Mouse (Mus musculus) cerebellum, postnatal 25 days (tissue): ENCODE measurements at regions not wholly inside any gene's neighbourhood (a gene's known extent, or its start where the extent isn't known, plus 50 kb on each side); places are given as distances from the start of the nearest gene placed in this dataset.

Source experiments
- DNase-seq, 2 experiments: peaks; one replicate each; pipeline ENCODE4 v3.0.0; 2021; ENCODE audit warnings: mixed read lengths in 2 of 2

- no peak for DNase-seq
These were observed 63.6 kb downstream of the Cd2 start for GRCm38 (mm10) chr3:101224091-101224490.

DNA sequence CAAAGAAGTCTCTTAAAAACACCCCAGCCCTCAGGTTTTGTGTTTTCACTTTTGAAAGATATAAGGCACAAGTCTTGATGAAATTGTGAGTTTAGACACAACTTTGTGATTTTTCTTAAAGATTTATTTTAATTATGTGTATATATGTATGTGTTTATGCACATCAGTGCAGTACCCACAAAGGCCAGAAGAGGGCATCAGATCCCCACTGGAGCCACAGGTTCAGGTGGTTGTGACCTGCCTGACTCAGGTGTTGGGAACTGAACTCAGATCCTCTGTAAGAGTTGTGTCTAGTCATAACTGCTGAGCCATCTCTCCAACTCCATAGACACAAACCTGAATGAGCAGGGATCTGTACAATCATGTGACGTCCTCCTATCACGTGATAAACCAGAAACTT lies 67.8 kb downstream of the Cd2 start:
- no peak for DNase-seq

DNA sequence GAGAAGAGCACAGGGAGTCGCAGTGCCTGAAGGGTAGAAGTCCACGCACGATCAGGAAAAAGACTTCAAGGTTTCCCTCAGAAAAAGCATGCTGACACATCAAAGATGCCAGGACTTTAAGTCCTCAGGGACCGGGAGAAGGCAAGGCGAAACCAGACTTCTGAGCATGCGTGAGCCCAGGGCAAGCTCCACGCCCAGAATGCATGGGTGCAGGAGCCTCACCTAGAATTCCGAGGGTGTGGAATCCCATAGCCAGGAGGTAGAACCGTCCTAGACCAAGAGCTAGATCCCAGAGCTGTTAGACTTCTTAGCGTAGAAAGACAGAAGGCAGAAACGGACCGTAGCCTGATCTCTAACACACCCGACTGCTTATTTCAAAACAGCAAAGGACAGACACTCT lies 71.0 kb downstream of the Cd2 start:
- DNase-seq = no peak

- no peak for DNase-seq
These were observed 74.6 kb downstream of the Cd2 start for GRCm38 (mm10) chr3:101213212-101213562.

- DNase-seq = peak in 1 of 2 experiments; percentile 22
These were observed 75.1 kb downstream of the Cd2 start for GRCm38 (mm10) chr3:101212403-101213211.

GRCm38 (mm10) chr3:101211936-101212335 lies 75.8 kb downstream of the Cd2 start:
- no peak for DNase-seq

DNA sequence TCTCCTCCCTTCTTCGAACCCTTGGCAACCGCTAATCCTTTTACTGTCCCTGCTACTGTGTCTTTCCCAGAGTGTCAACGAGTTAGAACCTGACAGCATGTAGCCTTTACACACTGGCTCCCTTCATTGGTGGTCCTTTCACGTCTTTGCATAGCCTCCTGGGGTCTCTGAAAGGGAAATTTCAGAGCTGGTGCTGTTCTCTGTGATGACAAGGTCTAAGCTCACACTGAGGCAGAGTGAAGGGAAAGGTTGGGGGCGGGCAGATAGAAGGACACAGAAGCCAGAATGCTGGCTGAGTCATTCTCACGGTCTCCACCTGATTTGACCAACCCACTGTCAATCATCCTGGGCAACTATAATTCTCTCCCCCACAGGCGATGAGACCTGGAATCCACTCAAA lies 78.2 kb downstream of the Cd2 start:
- DNase-seq = no peak

GRCm38 (mm10) chr3:101208751-101209150 lies 79.0 kb downstream of the Cd2 start:
- DNase-seq = no peak

- peak in 1 of 2 experiments; percentile 47 for DNase-seq
These were observed 81.6 kb downstream of the Cd2 start for GRCm38 (mm10) chr3:101206172-101206571.

DNA sequence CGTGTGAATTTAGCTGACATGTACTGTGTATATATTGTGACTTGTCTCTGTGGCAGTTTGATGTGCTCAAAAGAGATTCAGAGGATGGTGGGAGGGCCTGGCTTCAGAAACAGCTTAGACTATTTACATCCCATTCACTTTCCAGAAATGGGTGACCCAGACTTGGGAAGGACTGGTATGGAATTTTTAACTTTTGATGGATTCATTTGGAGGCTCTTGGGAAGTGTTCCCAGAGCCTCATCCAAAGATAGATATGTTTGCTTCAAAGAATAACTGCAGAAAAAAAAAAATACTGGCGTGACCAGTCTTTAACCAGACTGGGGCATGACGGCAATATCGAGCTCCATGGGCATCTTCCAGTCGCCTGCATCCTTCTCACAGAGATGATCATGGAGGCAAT lies 84.6 kb upstream of the Ptgfrn start:
- DNase-seq = no peak

DNA sequence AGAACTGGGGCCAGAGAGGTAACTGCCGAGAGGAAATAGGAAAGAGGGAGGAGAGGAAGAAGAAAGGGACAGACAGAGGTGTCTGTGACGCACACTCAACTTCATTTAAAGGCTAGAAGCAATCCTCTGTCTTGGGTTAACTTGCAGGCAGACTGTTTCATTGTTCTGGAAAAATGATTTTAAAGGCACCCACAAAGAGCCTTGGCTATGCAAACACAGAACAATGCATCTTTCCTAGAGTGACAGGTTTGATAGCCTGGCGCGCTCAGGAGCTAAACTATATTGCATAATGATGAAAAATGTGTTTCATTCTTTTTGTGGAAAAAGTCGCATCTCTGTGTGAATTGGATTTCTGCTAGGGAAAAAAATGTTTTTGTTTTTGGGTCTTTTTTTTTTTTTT lies 84.2 kb upstream of the Ptgfrn start:
- DNase-seq = no peak

DNA sequence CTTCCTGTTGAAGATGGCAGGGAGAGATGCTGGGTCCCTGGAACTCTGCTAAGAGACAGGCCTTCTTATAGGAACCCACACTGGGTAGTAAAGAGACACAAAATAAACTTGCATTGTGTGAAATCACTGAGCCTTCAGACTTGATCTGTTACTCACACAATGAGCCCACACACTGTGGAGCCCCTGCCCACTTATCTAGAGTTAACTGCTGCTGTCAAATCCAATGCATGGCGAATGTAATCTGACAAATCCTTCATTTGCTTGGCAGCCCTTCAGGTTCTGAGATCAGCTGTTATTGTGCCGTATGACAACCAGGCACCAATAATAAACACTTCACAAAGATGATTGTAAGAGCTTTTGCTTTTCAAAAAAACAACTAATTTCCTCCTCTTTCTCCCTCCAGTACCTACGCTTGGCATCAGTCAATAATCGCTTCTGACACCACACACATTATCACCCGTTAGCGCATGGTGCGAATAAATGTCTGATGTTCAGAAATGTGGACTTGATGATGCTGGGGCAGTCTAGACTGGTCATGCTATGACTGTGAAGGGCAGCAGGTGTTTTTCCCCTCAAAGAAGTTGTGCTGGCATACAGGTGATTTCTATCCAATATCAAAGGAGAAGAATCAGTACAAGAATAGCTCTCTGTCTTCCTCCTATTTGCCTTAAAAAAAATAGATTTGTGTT lies 81.4 kb upstream of the Ptgfrn start:
- DNase-seq = no peak

- no peak for DNase-seq
These were observed 71.9 kb upstream of the Ptgfrn start for GRCm38 (mm10) chr3:101181958-101182357.

DNA sequence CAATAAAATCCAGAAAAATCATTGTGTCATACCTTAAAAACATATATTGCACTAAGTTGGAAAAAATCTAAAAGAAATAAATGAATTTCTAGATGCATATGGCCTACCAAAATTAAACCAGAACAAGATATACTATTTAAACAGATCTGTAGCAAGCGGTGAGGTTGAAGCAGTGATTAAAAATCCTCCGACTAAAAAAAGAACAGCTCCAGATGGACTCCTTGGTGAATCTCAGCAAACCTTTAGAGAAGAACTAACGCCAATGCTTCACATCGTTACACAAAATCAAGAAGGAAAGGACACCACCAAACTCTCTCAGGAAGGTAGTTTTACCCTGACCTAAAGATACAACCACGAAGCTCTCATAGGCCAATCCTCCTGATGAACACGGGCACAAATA lies 63.9 kb upstream of the Ptgfrn start:
- DNase-seq = no peak

DNA sequence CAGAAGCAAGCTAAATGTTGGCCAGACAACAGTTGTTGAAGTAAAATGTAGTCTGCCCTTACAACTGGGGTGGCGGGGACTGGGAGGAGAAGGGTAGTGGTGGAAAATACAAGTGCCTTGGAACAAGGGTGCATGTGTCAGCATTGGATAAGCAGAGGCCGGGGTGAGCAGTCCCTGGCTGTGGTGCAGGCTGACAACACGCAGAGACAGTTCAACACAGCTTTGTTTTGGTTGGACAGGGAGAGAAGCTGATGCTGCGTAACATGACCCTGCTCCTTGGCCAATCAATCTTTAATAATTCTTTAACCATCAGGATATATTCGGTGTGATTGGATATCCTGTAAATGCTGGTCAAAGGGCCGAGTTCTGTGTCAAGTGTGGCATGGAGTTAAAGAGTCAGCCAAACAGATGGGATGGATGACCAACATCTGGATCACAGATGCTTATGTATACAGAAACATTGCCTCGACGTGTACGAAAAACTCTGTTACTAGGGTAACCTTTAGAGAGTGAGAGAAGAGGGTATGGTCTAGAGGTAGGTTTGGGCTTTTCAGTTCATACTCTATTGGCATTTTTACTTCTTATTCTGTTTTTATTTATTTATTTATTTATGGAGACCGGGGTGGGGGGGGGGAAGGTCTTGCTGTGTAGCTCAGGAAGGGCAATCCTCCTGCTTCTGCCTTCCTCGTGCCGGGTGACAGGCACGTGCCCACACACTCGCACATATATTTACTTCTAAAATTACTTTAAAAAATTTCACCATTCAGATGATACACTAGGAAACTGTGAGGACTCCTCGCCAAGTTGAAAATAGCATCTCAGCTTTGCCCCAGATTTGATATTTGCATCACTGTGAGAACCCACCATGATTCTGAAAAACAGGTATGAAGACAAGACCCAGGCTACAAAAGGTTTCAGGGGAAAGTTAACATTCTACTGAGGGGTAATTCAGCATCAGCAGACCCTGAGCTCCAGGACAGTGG lies 60.2 kb upstream of the Ptgfrn start:
- no peak for DNase-seq

GRCm38 (mm10) chr3:101167026-101167425 lies 56.9 kb upstream of the Ptgfrn start:
- no peak for DNase-seq

GRCm38 (mm10) chr3:101166580-101166979 lies 56.5 kb upstream of the Ptgfrn start:
- no peak for DNase-seq

- no peak for DNase-seq
These were observed 55.2 kb upstream of the Ptgfrn start for GRCm38 (mm10) chr3:101165261-101165660.

DNA sequence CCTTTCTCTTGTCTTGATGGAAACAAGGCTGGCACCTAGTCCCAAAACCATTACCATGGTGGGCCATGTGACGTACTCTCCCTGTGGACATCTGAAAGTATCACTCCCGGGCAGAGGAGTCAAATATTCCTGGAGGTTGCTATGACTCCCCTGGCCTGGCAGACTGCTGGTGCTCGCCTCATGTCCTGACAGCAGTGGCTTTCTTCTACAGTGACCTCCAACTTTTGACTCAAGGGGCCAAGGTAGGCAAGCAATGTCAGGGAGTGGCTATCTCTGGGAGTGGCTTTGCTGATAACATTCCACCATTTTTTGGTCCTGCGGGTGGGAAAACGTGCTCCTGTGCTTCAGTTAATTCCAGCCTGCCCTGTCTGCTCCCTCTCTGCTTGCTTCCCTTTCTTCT lies 54.7 kb upstream of the Ptgfrn start:
- no peak for DNase-seq

- no peak for DNase-seq
These were observed 53.9 kb upstream of the Ptgfrn start for GRCm38 (mm10) chr3:101163991-101164434.

GRCm38 (mm10) chr3:101163160-101163990 lies 53.3 kb upstream of the Ptgfrn start:
- no peak for DNase-seq

DNA sequence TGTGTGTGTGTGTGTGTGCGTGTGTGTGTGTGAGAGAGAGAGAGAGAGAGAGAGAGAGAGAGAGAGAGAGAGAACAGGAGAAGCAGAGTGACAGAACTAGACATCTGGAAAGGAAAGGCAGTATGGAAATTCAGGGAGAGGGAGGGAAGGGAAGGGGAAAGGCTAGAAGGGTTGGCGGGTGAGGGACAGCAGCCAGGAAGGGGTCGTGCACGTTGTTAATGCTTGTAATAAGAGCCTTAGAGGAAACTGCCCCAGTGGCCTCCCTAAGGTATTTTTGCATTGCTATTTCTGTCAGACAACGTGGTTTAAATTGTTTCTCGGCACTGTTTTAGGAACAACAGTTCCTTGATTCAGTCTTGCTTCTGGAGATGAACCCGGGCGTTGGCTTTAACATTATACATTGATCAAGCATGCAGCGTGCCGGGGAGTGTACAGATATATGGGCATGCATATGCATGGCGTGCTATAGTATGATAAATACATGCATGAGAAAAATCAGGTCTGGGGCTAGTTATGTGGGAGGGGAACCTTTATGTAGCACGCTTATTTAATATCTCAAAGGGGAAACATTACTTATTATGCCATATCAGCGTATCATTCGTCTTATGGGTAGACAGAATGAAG lies 52.6 kb upstream of the Ptgfrn start:
- DNase-seq = no peak
